Mouse (Mus musculus): ENCODE data around the gene Lifr. TPM values are rescaled to one million over a fixed set of nuclear protein-coding genes. Genes with fewer than 3 reads are reported as not detected.

Gene Lifr
- polyA plus RNA-seq, 1 experiment, result 27.8 TPM

- H3K27ac ChIP-seq (ENCODE audit: insufficient read depth, low read length), result no peak overlapping the region
- no peak overlapping the region for H3K4me3 ChIP-seq (ENCODE audit: extremely low read depth, insufficient read depth, insufficient read length)
- no peaks in the 10 kb centered on the region for H3K27me3 ChIP-seq (ENCODE audit: control insufficient read depth, insufficient read depth, low read length)
- DNase-seq (ENCODE audit: low read depth in 1 of 2, low spot score in 2 of 2), result no peak
- 92% methylated on average over 11 of the region's 11 CpGs for WGBS
- no peaks in the 10 kb centered on the region for H3K36me3 ChIP-seq (ENCODE audit: control insufficient read depth, insufficient read depth, low read length)
- no peak for TF ChIP-seq POLR2A (IDR thresholded peaks at IDR 0.05; ENCODE audit: low read depth, low read length)
- TF ChIP-seq CTCF (IDR thresholded peaks at IDR 0.05; ENCODE audit: extremely low read depth, insufficient read depth, insufficient read length, insufficient replicate concordance), result no peak
- H3K4me1 ChIP-seq (ENCODE audit: control insufficient read depth, insufficient read depth, insufficient read length), result no peaks in the 10 kb centered on the region
Measured at GRCm38 (mm10) chr15:7239904-7240303, 149.5 kb downstream of the Lifr start.

GRCm38 (mm10) chr15:7240950-7241349 lies 150.5 kb downstream of the Lifr start:
- no peak for DNase-seq (ENCODE audit: low read depth in 1 of 2, low spot score in 2 of 2)
- TF ChIP-seq CTCF (IDR thresholded peaks at IDR 0.05; ENCODE audit: extremely low read depth, insufficient read depth, insufficient read length, insufficient replicate concordance) (no peak), POLR2A (IDR thresholded peaks at IDR 0.05; ENCODE audit: low read depth, low read length) (no peak)
- Histone ChIP-seq H3K36me3 (ENCODE audit: control insufficient read depth, insufficient read depth, low read length) (no peaks in the 10 kb centered on the region), H3K27me3 (ENCODE audit: control insufficient read depth, insufficient read depth, low read length) (no peaks in the 10 kb centered on the region), H3K4me3 (ENCODE audit: extremely low read depth, insufficient read depth, insufficient read length) (no peak overlapping the region), H3K4me1 (ENCODE audit: control insufficient read depth, insufficient read depth, insufficient read length) (no peaks in the 10 kb centered on the region), H3K27ac (ENCODE audit: insufficient read depth, low read length) (no peak overlapping the region)
- WGBS, result 77% methylated on average over 3 of the region's 3 CpGs

- no peaks in the 10 kb centered on the region for H3K4me1 ChIP-seq (ENCODE audit: control insufficient read depth, insufficient read depth, insufficient read length)
- H3K27me3 ChIP-seq (ENCODE audit: control insufficient read depth, insufficient read depth, low read length), result no peaks in the 10 kb centered on the region
- TF ChIP-seq CTCF (IDR thresholded peaks at IDR 0.05; ENCODE audit: extremely low read depth, insufficient read depth, insufficient read length, insufficient replicate concordance) (no peak), POLR2A (IDR thresholded peaks at IDR 0.05; ENCODE audit: low read depth, low read length) (no peak)
- no peaks in the 10 kb centered on the region for H3K36me3 ChIP-seq (ENCODE audit: control insufficient read depth, insufficient read depth, low read length)
- no peak overlapping the region for H3K4me3 ChIP-seq (ENCODE audit: extremely low read depth, insufficient read depth, insufficient read length)
- DNase-seq (ENCODE audit: low read depth in 1 of 2, low spot score in 2 of 2), result no peak
- no peak overlapping the region for H3K27ac ChIP-seq (ENCODE audit: insufficient read depth, low read length)
- WGBS, result 38% methylated on average over 15 of the region's 15 CpGs
Measured at GRCm38 (mm10) chr15:7242161-7242850, 151.9 kb downstream of the Lifr start.

Other genes with a start within 250 kb of the Lifr start
- 3.1 and 3.6 TPM in 2 replicates for gene Osmr, start 215.6 kb upstream of the Lifr start, polyA plus RNA-seq (2012; rRNA removed)

All from spleen, adult 2 months (tissue).